Mouse (Mus musculus): ENCODE data around the gene Vcpkmt. TPM values are rescaled to one million over a fixed set of nuclear protein-coding genes. Genes with fewer than 3 reads are reported as not detected.

The Vcpkmt gene
- total and polyA plus RNA-seq, 3 experiments = 18.8 to 43.1 TPM; not detected in 1

GRCm38 (mm10) chr12:69541663-69542062 lies 41.2 kb downstream of the Vcpkmt start:
- peak overlapping the region; percentile 64 to 74 for H3K4me3 ChIP-seq (ENCODE audit: control insufficient read depth in 1 of 2, insufficient read depth in 1 of 2, low read depth in 2 of 2, low read length in 2 of 2)
- H3K79me2 ChIP-seq (ENCODE audit: control insufficient read depth, insufficient read depth, low read length, poor library complexity) = no peaks in the 10 kb centered on the region; the same call in 1 of the 2 replicates
- peaks cover 17 to 53% of the 10 kb centered on the region in 2 experiments for H3K4me1 ChIP-seq (ENCODE audit: control insufficient read depth in 1 of 2, insufficient read depth in 2 of 2, low read length in 2 of 2)
- peak; percentile 93 for DNase-seq (ENCODE audit: low read depth, low spot score)
- H3K9ac ChIP-seq (ENCODE audit: control insufficient read depth, low read depth, low read length, poor library complexity, severe bottlenecking) = peak overlapping the region; percentile 63
- H3K27ac ChIP-seq (ENCODE audit: control insufficient read depth, low read depth, low read length) = peak overlapping the region; percentile 81
- H3K9me3 ChIP-seq (replicated peaks; ENCODE audit: insufficient read depth, low read length) = no peaks in the 10 kb centered on the region
- no peaks in the 10 kb centered on the region for H3K27me3 ChIP-seq (ENCODE audit: control insufficient read depth in 1 of 2, insufficient read depth in 2 of 2, low read length in 2 of 2)
- peaks cover 0 to 35% of the 10 kb centered on the region in 2 experiments; a peak in 2 of 4 replicates for H3K36me3 ChIP-seq (ENCODE audit: control insufficient read depth in 1 of 2, insufficient read depth in 2 of 2, low read length in 2 of 2)
- TF ChIP-seq HCFC1 (IDR thresholded peaks at IDR 0.05; ENCODE audit: low read depth, low read length) (peak; percentile 40; the same call in 1 of the 2 replicates), TAL1 (IDR thresholded peaks at IDR 0.05; ENCODE audit: low read length) (peak; percentile 77), TBP (IDR thresholded peaks at IDR 0.05; ENCODE audit: low read depth, low read length) (peak; percentile 62), ZMIZ1 (IDR thresholded peaks at IDR 0.05; ENCODE audit: low read depth, low read length) (peak; percentile 50; the same call in 1 of the 2 replicates), RCOR1 (IDR thresholded peaks at IDR 0.05; ENCODE audit: low read depth, low read length) (no peak), MXI1 (IDR thresholded peaks at IDR 0.05; ENCODE audit: low read depth, low read length) (peak; percentile 64), GATA1 (IDR thresholded peaks at IDR 0.05; ENCODE audit: low read depth, low read length) (peak; percentile 64), MAFK (IDR thresholded peaks at IDR 0.05; ENCODE audit: borderline replicate concordance, low read depth, low read length) (no peak), NRF1 (IDR thresholded peaks at IDR 0.05; ENCODE audit: insufficient read depth, low read depth, low read length, poor library complexity, severe bottlenecking) (peak; percentile 81), SMC3 (IDR thresholded peaks at IDR 0.05; ENCODE audit: low read depth, low read length) (no peak), MEF2A (IDR thresholded peaks at IDR 0.05; ENCODE audit: extremely low read depth, insufficient replicate concordance, low read depth, low read length, poor library complexity, severe bottlenecking) (no peak), CTCF (IDR thresholded peaks at IDR 0.05 in 2 of 3, conservative IDR thresholded peaks at IDR 0.05 in 1 of 3; ENCODE audit: control insufficient read depth in 1 of 3, insufficient read depth in 1 of 3, low read depth in 2 of 3, low read length in 3 of 3, poor library complexity in 1 of 3, severe bottlenecking in 1 of 3) (no peak), JUND (IDR thresholded peaks at IDR 0.05; ENCODE audit: low read depth, low read length) (no peak), NELFE (IDR thresholded peaks at IDR 0.05; ENCODE audit: low read depth, low read length) (0 out of 2 replicates have a peak, but pooled peaks have one; percentile 36), KAT2A (conservative IDR thresholded peaks at IDR 0.05; ENCODE audit: low read depth, low read length) (no peak), EP300 (IDR thresholded peaks at IDR 0.05; ENCODE audit: low read depth in 1 of 2, low read length in 2 of 2) (peak; percentile 48 to 62), ZNF384 (IDR thresholded peaks at IDR 0.05; ENCODE audit: low read depth, low read length) (no peak), RAD21 (IDR thresholded peaks at IDR 0.05; ENCODE audit: low read depth, low read length) (no peak), MYC (IDR thresholded peaks at IDR 0.05; ENCODE audit: low read depth, low read length) (peak; percentile 56; the same call in 1 of the 2 replicates), TCF12 (IDR thresholded peaks at IDR 0.05; ENCODE audit: low read depth, low read length) (peak; percentile 56), UBTF (IDR thresholded peaks at IDR 0.05; ENCODE audit: borderline replicate concordance, insufficient read depth, low read depth, low read length) (no peak), POLR2AphosphoS2 (IDR thresholded peaks at IDR 0.05; ENCODE audit: low read length) (peak; percentile 45; the same call in 1 of the 2 replicates), POLR2AphosphoS5 (IDR thresholded peaks at IDR 0.05; ENCODE audit: borderline replicate concordance, low read depth, low read length) (no peak), USF2 (IDR thresholded peaks at IDR 0.05; ENCODE audit: borderline replicate concordance in 1 of 2, insufficient read depth in 1 of 2, low read depth in 1 of 2, low read length in 2 of 2) (no peak), E2F4 (IDR thresholded peaks at IDR 0.05; ENCODE audit: borderline replicate concordance, low read depth, low read length) (no peak), MAZ (IDR thresholded peaks at IDR 0.05; ENCODE audit: low read depth, low read length) (0 out of 2 replicates have a peak, but pooled peaks have one; percentile 26), POLR2A (IDR thresholded peaks at IDR 0.05; ENCODE audit: control insufficient read depth in 1 of 2, insufficient read depth in 1 of 2, low read depth in 1 of 2, low read length in 2 of 2, poor library complexity in 1 of 2) (peak in 1 of 2 experiments; percentile 51; a peak in 2 of 4 replicates), CHD2 (IDR thresholded peaks at IDR 0.05; ENCODE audit: low read length) (no peak), SIN3A (IDR thresholded peaks at IDR 0.05; ENCODE audit: low read length) (peak; percentile 91), USF1 (IDR thresholded peaks at IDR 0.05; ENCODE audit: low read depth, low read length) (no peak), ETS1 (IDR thresholded peaks at IDR 0.05; ENCODE audit: low read depth, low read length) (peak; percentile 58; the same call in 1 of the 2 replicates), MYB (IDR thresholded peaks at IDR 0.05; ENCODE audit: low read depth, low read length) (no peak), GABPA (IDR thresholded peaks at IDR 0.05; ENCODE audit: low read depth, low read length) (no peak), CHD1 (IDR thresholded peaks at IDR 0.05; ENCODE audit: low read depth, low read length) (no peak), BHLHE40 (IDR thresholded peaks at IDR 0.05; ENCODE audit: borderline replicate concordance, low read depth, low read length) (no peak), ELF1 (IDR thresholded peaks at IDR 0.05; ENCODE audit: low read depth, low read length) (0 out of 2 replicates have a peak, but pooled peaks have one; percentile 23), ZKSCAN1 (IDR thresholded peaks at IDR 0.05; ENCODE audit: low read depth, low read length) (no peak)
